Mouse (Mus musculus) hematopoietic stem cell, adult 5-6 weeks (primary cell): ENCODE data around the gene 2310034G01Rik. TPM values are rescaled to one million over a fixed set of nuclear protein-coding genes. Genes with fewer than 3 reads are reported as not detected.

Source experiments
- ATAC-seq, 2 experiments: fragments of 125-278 bp in 1 of 2; replicated peaks in 1 of 2; 2 replicates each; pipeline ENCODE4 v1.8.0; 2016 to 2017; ENCODE audit warnings: inconsistent platforms in 2 of 2, mild to moderate bottlenecking in 2 of 2, moderate number of reproducible peaks in 2 of 2, low read depth in 1 of 2, moderate TSS enrichment in 1 of 2; ENCODE audit not compliant: low FRiP score in 2 of 2, poor library complexity in 2 of 2, severe bottlenecking in 2 of 2, insufficient read depth in 1 of 2, low TSS enrichment in 1 of 2
- total RNA-seq: library from RNA; stranded (forward); fragments of 172-1452, 232-1000 nt; gene quantifications from 2 replicates; pipeline ENCODE4 v1.2.3, GENCODE M21; 2017

2310034G01Rik gene
- total RNA-seq, 1 experiment from 2014 or later: 1.3 TPM

- ATAC-seq: peak; percentile 31 to 44; a peak in 3 of 4 replicates
These were observed 41.2 kb downstream of the 2310034G01Rik start for GRCm38 (mm10) chr19:46308706-46309435.

DNA sequence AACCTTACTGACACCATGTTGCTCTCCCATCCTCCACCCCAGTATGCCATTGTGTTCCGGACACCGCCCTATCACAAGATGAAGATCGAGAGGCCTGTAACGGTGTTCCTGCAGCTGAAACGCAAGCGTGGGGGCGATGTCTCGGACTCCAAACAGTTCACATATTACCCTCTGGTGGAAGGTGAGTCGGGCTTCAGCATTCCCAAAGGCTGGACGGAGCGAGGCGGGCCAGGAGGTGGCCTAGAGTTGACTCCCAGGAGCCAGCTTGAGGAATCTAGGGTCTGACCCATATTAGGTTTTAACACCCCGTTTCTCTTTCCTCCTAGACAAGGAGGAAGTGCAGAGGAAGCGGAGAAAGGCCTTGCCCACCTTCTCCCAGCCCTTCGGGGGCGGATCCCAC, 41.8 kb downstream of the 2310034G01Rik start:
- ATAC-seq: no peak

DNA sequence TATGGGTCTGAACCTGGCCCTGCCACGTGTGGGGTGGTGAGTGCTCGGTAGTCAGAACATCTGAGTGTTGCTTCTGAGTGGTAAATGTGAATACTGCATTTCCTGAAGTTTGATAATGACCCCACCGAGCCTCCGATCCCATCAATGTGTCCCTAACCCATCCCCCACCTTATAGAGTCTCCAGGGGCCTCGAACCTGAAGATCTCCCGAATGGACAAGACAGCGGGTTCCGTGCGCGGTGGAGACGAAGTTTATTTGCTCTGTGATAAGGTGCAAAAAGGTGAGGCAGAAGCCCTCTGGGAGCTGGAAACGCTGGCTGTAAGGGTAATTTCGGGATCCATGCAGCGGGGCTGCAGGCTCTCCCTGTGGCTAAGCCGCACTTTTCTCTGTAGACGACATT, 42.3 kb downstream of the 2310034G01Rik start:
- ATAC-seq: no peak

DNA sequence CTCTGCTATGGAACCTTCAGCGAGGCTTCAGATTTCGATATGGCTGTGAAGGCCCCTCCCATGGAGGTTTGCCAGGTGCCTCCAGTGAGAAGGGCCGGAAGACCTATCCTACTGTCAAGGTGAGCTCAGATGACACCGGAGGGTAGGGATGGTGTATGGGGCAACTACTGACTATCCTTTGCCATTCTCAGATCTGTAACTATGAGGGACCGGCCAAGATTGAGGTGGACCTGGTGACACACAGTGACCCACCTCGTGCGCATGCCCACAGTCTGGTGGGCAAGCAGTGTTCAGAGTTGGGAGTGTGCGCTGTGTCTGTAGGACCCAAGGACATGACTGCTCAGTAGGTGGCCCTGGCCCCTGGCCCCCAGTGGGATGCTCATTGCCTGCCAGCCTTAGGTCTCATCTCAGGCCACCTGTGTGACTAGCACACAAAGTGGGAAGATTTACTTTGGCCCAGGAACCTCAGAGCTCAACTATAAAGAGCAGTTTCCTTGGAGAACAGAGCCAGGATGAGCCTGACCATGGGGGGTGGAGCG, 43.3 kb downstream of the 2310034G01Rik start:
- ATAC-seq: no peak

GRCm38 (mm10) chr19:46306268-46306610, 43.9 kb downstream of the 2310034G01Rik start:
- ATAC-seq: no peak

DNA sequence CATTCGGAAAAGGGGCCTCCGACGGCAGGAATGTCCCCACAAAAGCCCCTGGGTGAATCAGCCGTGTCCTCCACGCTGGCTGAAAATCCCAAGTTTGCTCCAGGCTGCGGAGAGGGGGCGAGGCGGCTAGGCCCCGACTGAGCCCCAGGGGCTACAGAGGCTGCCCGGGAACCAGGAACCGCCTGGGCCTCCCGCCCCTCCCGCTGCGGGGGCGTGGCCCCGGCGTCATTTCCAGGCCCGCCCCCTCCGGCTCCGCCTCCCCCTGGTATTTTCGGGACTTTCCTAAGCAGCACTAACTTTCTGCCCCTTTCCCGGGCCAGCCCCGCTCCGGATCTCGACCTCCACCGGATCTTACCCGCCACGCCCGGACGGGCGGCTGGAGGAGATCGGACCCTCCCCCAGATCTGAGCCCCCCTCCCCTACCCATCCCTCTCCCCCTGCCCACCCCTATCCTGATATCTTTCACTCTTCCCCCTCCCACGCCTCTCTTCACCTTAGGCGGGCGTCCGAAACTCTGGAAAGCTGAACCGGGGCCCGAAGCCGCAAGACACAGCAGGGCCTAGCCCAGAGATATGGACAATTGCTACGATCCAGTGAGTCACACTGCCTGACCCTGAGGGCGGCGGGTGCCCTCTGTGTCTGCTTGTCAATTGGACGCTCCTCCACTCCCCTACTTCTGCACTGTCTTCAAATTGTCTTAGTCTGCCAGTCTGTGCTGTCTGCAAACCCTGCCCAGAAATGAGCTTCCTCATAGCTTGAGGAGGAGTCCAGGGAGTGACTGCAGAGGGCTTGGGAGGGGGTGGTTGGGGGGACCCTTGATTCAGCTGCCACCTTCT, 44.5 kb downstream of the 2310034G01Rik start:
- ATAC-seq: peak; percentile 38 to 49; a peak in 3 of 4 replicates

DNA sequence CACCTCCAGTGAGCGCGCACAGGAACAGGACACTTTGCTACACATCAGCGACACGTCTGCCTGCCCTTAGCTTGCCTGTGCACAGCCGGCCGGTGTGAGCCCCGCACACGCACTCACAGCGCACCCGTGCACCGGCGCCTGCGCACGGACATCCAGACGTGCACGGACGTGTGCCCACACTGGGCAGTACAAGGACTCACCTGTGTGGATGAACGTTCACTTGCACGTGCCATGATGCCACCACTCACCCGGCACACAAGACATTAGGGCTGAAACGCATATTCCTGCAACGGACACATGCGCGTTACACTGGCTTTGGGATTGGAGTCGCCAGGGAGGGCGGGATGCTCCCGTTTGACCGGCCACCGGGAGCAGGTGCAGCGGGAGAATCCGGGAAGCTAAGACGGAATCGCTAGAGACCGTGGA, 45.2 kb downstream of the 2310034G01Rik start:
- 0 out of 4 replicates have a peak, but pooled peaks of 1 of the 2 experiments have one; percentile 0 for ATAC-seq

- peak; percentile 76 to 77 for ATAC-seq
These were observed 45.8 kb downstream of the 2310034G01Rik start, which contains the start of gene Nfkb2 for GRCm38 (mm10) chr19:46304216-46304841. Gene Nfkb2, plus strand, starts transcription at chr19:46304320.

DNA sequence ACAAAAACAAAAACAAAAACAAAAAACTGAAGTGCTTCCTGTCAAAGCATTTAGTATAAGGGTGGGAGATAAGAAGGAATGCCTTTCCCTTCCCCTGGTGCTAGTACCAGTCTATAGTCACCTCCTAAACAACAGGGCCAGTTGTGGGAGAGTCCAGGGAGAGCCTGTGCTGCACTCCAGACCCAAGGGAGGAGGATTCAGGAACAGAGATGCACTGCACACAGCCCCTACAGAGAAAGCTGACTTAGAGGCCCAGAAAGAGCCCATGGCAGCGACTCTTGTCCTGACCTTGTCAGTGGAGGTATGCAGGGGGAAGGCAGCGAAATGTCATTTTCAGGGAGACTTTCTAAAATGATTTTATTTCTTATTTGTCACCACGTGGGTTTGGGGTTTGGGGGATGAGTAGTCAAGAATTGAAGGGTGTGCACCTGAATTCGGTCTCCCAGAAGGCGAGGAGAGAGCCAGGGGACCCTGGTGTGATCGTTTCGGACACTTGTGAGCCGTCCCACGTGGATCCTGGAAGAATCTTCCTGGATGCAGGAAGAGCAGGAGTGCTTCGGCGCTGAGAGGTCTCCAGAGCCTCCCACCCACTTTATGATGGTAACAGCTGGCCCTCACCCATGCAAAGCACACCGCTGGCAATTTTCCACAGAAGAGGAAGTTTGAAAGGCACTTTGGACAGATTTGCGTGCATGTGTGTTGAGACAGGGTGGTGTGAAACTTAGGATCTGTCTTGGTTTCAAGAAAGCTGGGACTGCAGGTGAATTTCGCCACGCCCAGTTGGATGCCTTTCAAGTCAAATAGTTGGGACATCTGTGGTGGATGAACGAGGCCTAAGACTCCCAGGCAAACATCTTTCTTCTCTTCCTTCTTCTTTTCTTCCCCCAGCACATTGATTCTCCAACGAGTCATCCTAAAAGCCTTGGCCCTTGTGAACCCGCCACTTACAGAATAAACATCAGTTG, 46.6 kb downstream of the 2310034G01Rik start:
- ATAC-seq: no peak

DNA sequence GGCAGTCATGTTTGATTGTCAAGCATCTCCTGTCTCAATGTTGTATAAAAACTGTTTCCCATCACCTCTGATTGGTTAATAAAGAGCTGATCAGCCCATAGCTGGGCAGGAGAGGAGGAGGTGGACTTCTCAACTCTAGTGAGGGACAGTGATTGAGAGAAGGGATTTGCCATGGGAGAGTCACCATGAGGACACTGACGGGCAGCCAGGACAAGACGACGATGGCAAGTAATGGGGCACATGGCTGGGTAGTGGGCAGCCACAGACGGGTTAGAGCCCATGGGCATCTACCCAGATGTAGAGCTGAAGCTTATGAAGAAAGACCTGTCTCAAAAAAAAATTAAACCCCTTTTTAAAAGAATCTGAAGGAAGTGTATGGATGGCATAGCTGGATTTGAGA, 47.6 kb downstream of the 2310034G01Rik start:
- no peak for ATAC-seq

DNA sequence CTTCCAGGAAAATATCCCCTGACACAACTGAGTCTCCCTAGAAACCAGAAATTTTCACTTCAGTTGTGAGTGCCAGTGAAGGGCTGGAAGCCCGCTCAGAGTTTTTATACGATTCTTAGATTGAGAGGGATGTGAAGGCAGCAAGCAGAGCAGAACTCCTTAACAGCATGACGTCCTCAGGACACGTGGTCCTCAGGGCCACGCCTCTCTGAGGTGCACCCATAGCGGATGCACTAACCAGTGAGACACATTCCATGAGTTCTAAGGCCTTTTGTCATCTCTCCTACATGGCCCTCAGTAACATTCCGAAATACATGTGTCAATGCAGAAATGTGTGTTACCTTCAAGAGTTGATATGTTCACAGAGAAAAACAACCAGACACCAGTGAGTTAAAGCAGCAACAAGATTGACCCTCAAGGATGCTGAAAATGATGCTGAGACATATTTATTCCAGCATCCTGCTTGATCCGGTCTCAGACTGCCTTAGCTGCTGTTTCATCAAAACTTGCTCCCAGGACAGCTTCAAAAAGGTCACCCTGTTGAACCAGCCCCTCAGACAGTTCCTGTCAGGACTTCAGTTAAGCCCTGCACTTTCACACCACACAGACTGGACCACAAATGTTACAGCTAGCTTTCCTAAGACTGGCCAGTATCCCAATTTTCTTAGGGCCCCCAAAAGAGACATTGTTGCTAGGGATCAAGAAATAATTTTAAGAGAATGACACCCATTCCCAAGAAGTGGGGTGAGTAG, 49.6 kb downstream of the 2310034G01Rik start:
- no peak for ATAC-seq

Other genes with a start within 250 kb of the 2310034G01Rik start
- 0.38 and 1.4 TPM in 2 replicates for gene Elovl3, start 218.4 kb downstream of the 2310034G01Rik start, total RNA-seq
- gene Pitx3, start 202.0 kb downstream of the 2310034G01Rik start, total RNA-seq: not detected in 2 replicates
- gene Gbf1, start 197.8 kb downstream of the 2310034G01Rik start, total RNA-seq: 37.7 and 39.6 TPM in 2 replicates
- 9.6 and 11.8 TPM in 2 replicates for gene Nfkb2, start 46.0 kb downstream of the 2310034G01Rik start, total RNA-seq
- gene Psd, start 23.1 kb downstream of the 2310034G01Rik start, total RNA-seq: 1.3 and 2.4 TPM in 2 replicates
- gene Fbxl15, start 22.1 kb downstream of the 2310034G01Rik start, total RNA-seq: 0.81 and 3.5 TPM in 2 replicates
- 112 and 129 TPM in 2 replicates for gene Cuedc2, start 11.6 kb downstream of the 2310034G01Rik start, total RNA-seq
- gene Mfsd13a, start 9.2 kb downstream of the 2310034G01Rik start, total RNA-seq: 5.9 and 8.6 TPM in 2 replicates
- 73.4 and 97.6 TPM in 2 replicates for gene Actr1a, start 45.4 kb upstream of the 2310034G01Rik start, total RNA-seq
- 11.8 and 13.0 TPM in 2 replicates for gene Sufu, start 46.6 kb upstream of the 2310034G01Rik start, total RNA-seq
- gene Trim8, start 151.4 kb upstream of the 2310034G01Rik start, total RNA-seq: 18.0 and 21.6 TPM in 2 replicates
- 28.8 and 35.8 TPM in 2 replicates for gene Arl3, start 222.9 kb upstream of the 2310034G01Rik start, total RNA-seq
- 7.8 and 12.5 TPM in 2 replicates for gene Sfxn2, start 223.1 kb upstream of the 2310034G01Rik start, total RNA-seq
- gene Wbp1l, start 248.8 kb upstream of the 2310034G01Rik start, total RNA-seq: 40.5 and 41.6 TPM in 2 replicates